Mouse (Mus musculus) thymus, postnatal 0 days (tissue): ENCODE measurements at regions not wholly inside any gene's neighbourhood (a gene's known extent, or its start where the extent isn't known, plus 50 kb on each side); places are given as distances from the start of the nearest gene placed in this dataset.

Experiments used
- DNase-seq: peaks from one replicate; pipeline ENCODE4 v3.0.0-alpha.2; 2015; ENCODE audit warnings: low spot score

GRCm38 (mm10) chr3:78901838-78902484, 384.4 kb downstream of the Rapgef2 start:
- no peak for DNase-seq

- no peak for DNase-seq
Measured at GRCm38 (mm10) chr3:78901016-78901837, 385.1 kb downstream of the Rapgef2 start.

GRCm38 (mm10) chr3:78899446-78900230, 386.7 kb downstream of the Rapgef2 start:
- no peak for DNase-seq

GRCm38 (mm10) chr3:78889326-78889725, 397.0 kb downstream of the Rapgef2 start:
- DNase-seq = no peak

- no peak for DNase-seq
Measured at GRCm38 (mm10) chr3:78884715-78885114, 401.6 kb downstream of the Rapgef2 start.

GRCm38 (mm10) chr3:78884029-78884428, 402.3 kb downstream of the Rapgef2 start:
- DNase-seq = no peak

- DNase-seq = no peak
Measured at GRCm38 (mm10) chr3:78880072-78880471, 406.2 kb downstream of the Rapgef2 start.

- no peak for DNase-seq
Measured at GRCm38 (mm10) chr3:78877323-78877722, 409.0 kb downstream of the Rapgef2 start.

- DNase-seq = no peak
Measured at GRCm38 (mm10) chr3:78866896-78867295, 419.4 kb downstream of the Rapgef2 start.

GRCm38 (mm10) chr3:78866083-78866726, 420.1 kb downstream of the Rapgef2 start:
- DNase-seq = no peak

GRCm38 (mm10) chr3:78863005-78863404, 423.3 kb downstream of the Rapgef2 start:
- no peak for DNase-seq

GRCm38 (mm10) chr3:78846617-78847318, 439.5 kb downstream of the Rapgef2 start:
- DNase-seq = no peak

- DNase-seq = no peak
Measured at GRCm38 (mm10) chr3:78841173-78841572, 445.1 kb downstream of the Rapgef2 start.

- DNase-seq = no peak
Measured at GRCm38 (mm10) chr3:78836824-78837223, 449.5 kb downstream of the Rapgef2 start.

GRCm38 (mm10) chr3:78825505-78825904, 460.8 kb downstream of the Rapgef2 start:
- DNase-seq = no peak

- no peak for DNase-seq
Measured at GRCm38 (mm10) chr3:78812425-78812824, 473.9 kb downstream of the Rapgef2 start.

- DNase-seq = no peak
Measured at GRCm38 (mm10) chr3:78810431-78811152, 475.7 kb downstream of the Rapgef2 start.

- DNase-seq = no peak
Measured at GRCm38 (mm10) chr3:78803176-78803575, 483.1 kb downstream of the Rapgef2 start.

GRCm38 (mm10) chr3:78795951-78796455, 490.3 kb downstream of the Rapgef2 start:
- DNase-seq = no peak
